Mouse (Mus musculus) CH12.LX (cell line): ENCODE data around the gene Btg1.

ENCODE experiments used
- EP300 ChIP-seq: IDR thresholded peaks from 2 replicates; pipeline ENCODE4 v1.6.1; 2011; ENCODE audit warnings: low read length, improper control_type of control experiment
- JUND ChIP-seq: conservative IDR thresholded peaks from 2 replicates; pipeline ENCODE4 v1.6.1; 2011; ENCODE audit warnings: low read depth, low read length, improper control_type of control experiment
- TBP ChIP-seq: conservative IDR thresholded peaks from 2 replicates; pipeline ENCODE4 v1.6.1; 2011; ENCODE audit warnings: low read depth, low read length, improper control_type of control experiment
- TCF12 ChIP-seq: IDR thresholded peaks from 2 replicates; pipeline ENCODE4 v1.6.1; 2014; ENCODE audit warnings: low read depth, mild to moderate bottlenecking, inconsistent platforms, low read length, improper control_type of control experiment

DNA sequence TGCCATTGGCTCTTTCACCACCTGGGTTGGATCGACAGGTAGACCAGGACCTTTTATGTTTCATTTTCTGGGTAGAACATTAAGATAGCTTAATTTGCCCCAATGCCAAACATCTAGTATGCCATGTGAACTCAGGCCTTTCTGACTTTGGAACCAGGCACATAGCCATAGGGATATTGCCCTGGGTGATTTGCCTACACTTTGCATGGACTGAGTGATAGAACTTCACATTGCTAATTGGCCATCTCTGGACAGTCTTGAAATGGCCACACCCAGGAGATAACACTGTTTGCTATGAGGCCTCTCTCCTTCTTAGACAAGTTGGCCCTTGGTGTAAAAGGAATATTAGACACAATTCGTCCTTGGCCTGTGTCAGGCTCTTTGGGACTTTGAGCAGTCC is 7.6 kb downstream of the Btg1 start:
- TF ChIP-seq TBP (no peak), TCF12 (no peak), EP300 (no peak), JUND (no peak)
